Mouse (Mus musculus) CH12.LX (cell line): ENCODE data around the gene Lamtor3. TPM values are rescaled to one million over a fixed set of nuclear protein-coding genes. Genes with fewer than 3 reads are reported as not detected.

Experiments used
- DNase-seq: peaks from one replicate; pipeline ENCODE4 v3.0.0-alpha.2; 2013; ENCODE audit errors: extremely low read depth
- H3K27ac ChIP-seq: 2 replicates; pipeline ENCODE4 v1.5.1; 2012; ENCODE audit warnings: low read depth, mild to moderate bottlenecking, control low read depth, moderate library complexity; ENCODE audit not compliant: insufficient read depth
- H3K27me3 ChIP-seq: replicated peaks from 2 replicates; pipeline ENCODE3; 2012; ENCODE audit warnings: inconsistent platforms
- H3K36me3 ChIP-seq, 2 experiments: replicated peaks in 1 of 2; 2 replicates each; pipeline versions ENCODE3 to v1.6.1; 2012; ENCODE audit warnings: inconsistent platforms in 1 of 2, low read length in 1 of 2, mild to moderate bottlenecking in 1 of 2, mixed read lengths in 1 of 2, moderate library complexity in 1 of 2; ENCODE audit not compliant: control insufficient read depth in 1 of 2, insufficient read depth in 1 of 2
- H3K4me1 ChIP-seq, 2 experiments: 2 replicates each; pipeline ENCODE4 v1.6.1; 2012; ENCODE audit warnings: inconsistent platforms in 1 of 2, moderate library complexity in 1 of 2; ENCODE audit not compliant: insufficient read depth in 2 of 2, control insufficient read depth in 1 of 2
- H3K4me2 ChIP-seq: 2 replicates; pipeline ENCODE4 v1.6.1; 2012; ENCODE audit warnings: low read depth, mild to moderate bottlenecking, control low read depth; ENCODE audit not compliant: poor library complexity, insufficient read depth, severe bottlenecking
- H3K4me3 ChIP-seq, 3 experiments: fragments of 150-350 bp in 1 of 3; sonication (generic) in 1 of 3; replicated peaks in 1 of 3; 2 replicates each; pipeline versions ENCODE3 to v1.5.1; 2011 to 2012; ENCODE audit warnings: low read depth in 2 of 3, low read length in 2 of 3, mild to moderate bottlenecking in 2 of 3, moderate library complexity in 2 of 3, control low read depth in 1 of 3, improper control_type of control experiment in 1 of 3, inconsistent platforms in 1 of 3, mixed read lengths in 1 of 3; ENCODE audit not compliant: poor library complexity in 1 of 3
- H3K79me2 ChIP-seq: replicated peaks from 2 replicates; pipeline ENCODE4 v1.6.1; 2012; ENCODE audit warnings: mild to moderate bottlenecking, moderate library complexity; ENCODE audit not compliant: control insufficient read depth, poor library complexity, insufficient read depth, severe bottlenecking; ENCODE audit errors: extremely low read depth
- H3K9ac ChIP-seq: 2 replicates; pipeline ENCODE4 v1.6.1; 2012; ENCODE audit warnings: low read depth, mild to moderate bottlenecking, control low read depth, moderate library complexity; ENCODE audit not compliant: insufficient read depth
- H3K9me3 ChIP-seq: replicated peaks from 2 replicates; pipeline ENCODE3; 2012; ENCODE audit warnings: low read length, inconsistent platforms, mixed read lengths
- BHLHE40 ChIP-seq: IDR thresholded peaks from 2 replicates; pipeline ENCODE4 v1.6.1; 2011; ENCODE audit warnings: mild to moderate bottlenecking, low read depth, low read length, improper control_type of control experiment
- CHD1 ChIP-seq: IDR thresholded peaks from 2 replicates; pipeline ENCODE4 v1.6.1; 2012; ENCODE audit warnings: low read depth, low read length, improper control_type of control experiment, inconsistent platforms
- CTCF ChIP-seq, 2 experiments: IDR thresholded peaks in 1 of 2; conservative IDR thresholded peaks in 1 of 2; 2 replicates each; pipeline ENCODE4 v1.5.1; 2011 to 2012; ENCODE audit warnings: low read depth in 2 of 2, low read length in 2 of 2, improper control_type of control experiment in 1 of 2, inconsistent platforms in 1 of 2, mild to moderate bottlenecking in 1 of 2, moderate library complexity in 1 of 2
- ELF1 ChIP-seq: IDR thresholded peaks from 2 replicates; pipeline ENCODE4 v1.6.1; 2014; ENCODE audit warnings: low read depth, mild to moderate bottlenecking, inconsistent platforms, low read length, improper control_type of control experiment
- GABPA ChIP-seq: IDR thresholded peaks from 2 replicates; pipeline ENCODE4 v1.6.1; 2012; ENCODE audit warnings: low read depth, low read length, improper control_type of control experiment, inconsistent platforms; ENCODE audit not compliant: insufficient replicate concordance
- JUN ChIP-seq: IDR thresholded peaks from 2 replicates; pipeline ENCODE4 v1.6.1; 2011; ENCODE audit warnings: low read depth, mild to moderate bottlenecking, low read length, improper control_type of control experiment, moderate library complexity; ENCODE audit not compliant: insufficient read depth
- KAT2A ChIP-seq: IDR thresholded peaks from 2 replicates; pipeline ENCODE4 v1.6.1; 2012; ENCODE audit warnings: low read length, improper control_type of control experiment, inconsistent platforms; ENCODE audit not compliant: insufficient replicate concordance
- MEF2A ChIP-seq: IDR thresholded peaks from 2 replicates; pipeline ENCODE4 v1.6.1; 2014; ENCODE audit warnings: low read depth, mild to moderate bottlenecking, inconsistent platforms, low read length, improper control_type of control experiment, borderline replicate concordance
- MXI1 ChIP-seq: IDR thresholded peaks from 2 replicates; pipeline ENCODE4 v1.6.1; 2011; ENCODE audit warnings: mild to moderate bottlenecking, low read depth, low read length, improper control_type of control experiment
- MYC ChIP-seq: IDR thresholded peaks from 2 replicates; pipeline ENCODE4 v1.6.1; 2011; ENCODE audit warnings: low read depth, mild to moderate bottlenecking, improper control_type of control experiment, low read length
- NELFE ChIP-seq: IDR thresholded peaks from 2 replicates; pipeline ENCODE4 v1.6.1; 2011; ENCODE audit warnings: low read depth, low read length, improper control_type of control experiment
- POLR2A ChIP-seq: IDR thresholded peaks from 2 replicates; pipeline ENCODE4 v1.6.1; 2011; ENCODE audit warnings: low read depth, mild to moderate bottlenecking, improper control_type of control experiment, low read length
- POLR2AphosphoS2 ChIP-seq: IDR thresholded peaks from 2 replicates; pipeline ENCODE4 v1.6.1; 2011; ENCODE audit warnings: low read depth, low read length, improper control_type of control experiment
- RAD21 ChIP-seq: IDR thresholded peaks from 2 replicates; pipeline ENCODE4 v1.6.1; 2011; ENCODE audit warnings: low read depth, mild to moderate bottlenecking, low read length, improper control_type of control experiment, moderate library complexity
- RCOR1 ChIP-seq: conservative IDR thresholded peaks from 2 replicates; pipeline ENCODE4 v1.6.1; 2012; ENCODE audit warnings: low read depth, mild to moderate bottlenecking, inconsistent platforms, low read length, improper control_type of control experiment
- SMC3 ChIP-seq: IDR thresholded peaks from 2 replicates; pipeline ENCODE4 v1.6.1; 2011; ENCODE audit warnings: low read depth, low read length, improper control_type of control experiment
- UBTF ChIP-seq: IDR thresholded peaks from 2 replicates; pipeline ENCODE4 v1.6.1; 2012; ENCODE audit warnings: low read depth, mild to moderate bottlenecking, inconsistent platforms, low read length, improper control_type of control experiment, moderate library complexity
- USF2 ChIP-seq: conservative IDR thresholded peaks from 2 replicates; pipeline ENCODE4 v1.6.1; 2011; ENCODE audit warnings: low read depth, low read length, improper control_type of control experiment
- ZC3H11A ChIP-seq: IDR thresholded peaks from 2 replicates; pipeline ENCODE4 v1.6.1; 2012; ENCODE audit warnings: low read depth, mild to moderate bottlenecking, inconsistent platforms, low read length, improper control_type of control experiment
- ZNF384 ChIP-seq: IDR thresholded peaks from 2 replicates; pipeline ENCODE4 v1.6.1; 2012; ENCODE audit warnings: low read depth, low read length, improper control_type of control experiment, inconsistent platforms
- dilution Hi-C: fragments of 300-500 bp; cut with MboI; formaldehyde crosslinking; loops from 2 replicates; pipeline ENCODE4 v1.14.3; 2020; ENCODE audit warnings: low sequenced_read_pairs; ENCODE audit not compliant: extremely low pct_unique_long_range_greater_than_20kb, extremely low pct_ligation_motif_present
- in situ Hi-C: fragments of 300-500 bp; cut with MboI; formaldehyde crosslinking; loops from 3 replicates; pipeline ENCODE4 v1.14.3; 2019; ENCODE audit warnings: low sequenced_read_pairs, low pct_ligation_motif_present, low pct_unique_long_range_greater_than_20kb, mixed read lengths
- polyA plus RNA-seq: library from polyadenylated mRNA; unstranded; fragments of >175 nt; gene quantifications from 2 replicates; pipeline ENCODE4 v1.2.1, GENCODE M21; 2012; ENCODE audit warnings: low read depth; ENCODE audit not compliant: insufficient read length
- total RNA-seq, 2 experiments: library from RNA; depleted of rRNA; stranded (reverse); fragments of 300-350 nt in 1 of 2; fragments of >200 nt in 1 of 2; gene quantifications; 2 replicates each; pipeline ENCODE4 v1.2.3; 2012 to 2014

The Lamtor3 gene
- total and polyA plus RNA-seq, 3 experiments: 146 to 245 (median 147) TPM

DNA sequence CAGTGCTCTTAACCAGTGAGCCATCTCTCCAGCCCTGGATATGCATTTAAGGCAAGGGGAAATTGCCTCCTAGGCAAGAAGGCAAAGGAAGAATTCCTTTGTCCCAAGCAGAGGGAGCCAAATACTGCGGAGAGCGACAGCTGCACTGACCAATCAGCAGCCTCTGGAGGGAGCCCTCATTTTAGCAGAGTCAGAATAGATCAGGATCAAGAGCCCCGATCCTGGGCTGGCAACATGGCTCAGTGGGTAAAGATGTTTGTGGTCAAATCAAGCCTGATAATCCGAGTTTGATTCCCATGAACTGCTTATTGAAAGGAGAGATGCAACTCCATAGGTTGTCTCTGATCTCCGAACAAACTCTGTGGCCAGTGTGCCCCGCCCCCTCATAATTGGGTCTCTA, 20.3 kb downstream of the Lamtor3 start:
- Histone ChIP-seq H3K4me1 (peaks cover 10 to 45% of the 10 kb centered on the region in 2 experiments), H3K27ac (no peak overlapping the region), H3K79me2 (peaks cover 3% of the 10 kb centered on the region; the same call in 1 of the 2 replicates), H3K4me2 (no peak overlapping the region), H3K9me3 (no peaks in the 10 kb centered on the region), H3K9ac (no peak overlapping the region), H3K36me3 (peaks cover 62 to 78% of the 10 kb centered on the region in 2 experiments), H3K4me3 (no peak overlapping the region), H3K27me3 (no peaks in the 10 kb centered on the region)
- no peak for TF ChIP-seq JUN
- peak; percentile 72 for TF ChIP-seq RAD21
- peak; percentile 80 for TF ChIP-seq SMC3
- no peak for TF ChIP-seq CHD1
- peak; percentile 54 for TF ChIP-seq ZC3H11A
- peak in 1 of 2 experiments; percentile 92; a peak in 2 of 4 replicates for TF ChIP-seq CTCF (conservative IDR thresholded peaks at IDR 0.05 in 1 of 2, IDR thresholded peaks at IDR 0.05 in 1 of 2; ENCODE audit: low read depth in 2 of 2, low read length in 2 of 2)
- peak; percentile 53 for DNase-seq
- in situ Hi-C loops (loop anchor here (5.0 kb wide), 1 partner anchor 54 kb away; no protein-coding TSS in a partner anchor), dilution Hi-C loops (no loop called here)

DNA sequence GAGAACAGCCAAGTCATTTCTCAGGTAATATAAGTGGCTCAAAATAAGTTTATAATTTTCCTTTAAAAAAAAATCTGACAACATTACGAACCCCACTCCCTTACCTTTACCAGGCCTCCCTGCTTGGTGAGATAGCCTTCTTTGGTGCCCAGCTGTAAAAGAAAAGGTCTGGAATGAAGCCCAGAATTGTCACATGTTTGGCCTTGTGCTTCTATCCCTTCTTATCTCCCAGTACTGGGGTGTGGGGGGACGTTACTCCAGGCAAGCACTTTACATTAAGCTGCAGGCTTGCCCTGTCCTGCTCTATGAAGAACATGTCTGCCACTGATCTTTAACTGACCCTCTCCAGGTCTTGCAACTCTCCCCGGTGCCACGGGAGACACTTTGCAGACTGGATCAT, 22.5 kb downstream of the Lamtor3 start:
- peak overlapping the region; percentile 2; the same call in 1 of the 2 replicates for H3K27ac ChIP-seq
- H3K36me3 ChIP-seq: peaks cover 58 to 77% of the 10 kb centered on the region in 2 experiments
- peaks cover 9 to 38% of the 10 kb centered on the region in 2 experiments for H3K4me1 ChIP-seq
- TF ChIP-seq POLR2A (no peak), USF2 (no peak), BHLHE40 (no peak), MEF2A (no peak)
- no peak overlapping the region for H3K4me2 ChIP-seq
- no peak overlapping the region for H3K4me3 ChIP-seq
- peaks cover 6% of the 10 kb centered on the region for H3K79me2 ChIP-seq
- dilution Hi-C loops: no loop called here
- no peak overlapping the region for H3K9ac ChIP-seq
- DNase-seq: no peak
- no peaks in the 10 kb centered on the region for H3K27me3 ChIP-seq
- H3K9me3 ChIP-seq: no peaks in the 10 kb centered on the region
- in situ Hi-C loops: no loop called here

DNA sequence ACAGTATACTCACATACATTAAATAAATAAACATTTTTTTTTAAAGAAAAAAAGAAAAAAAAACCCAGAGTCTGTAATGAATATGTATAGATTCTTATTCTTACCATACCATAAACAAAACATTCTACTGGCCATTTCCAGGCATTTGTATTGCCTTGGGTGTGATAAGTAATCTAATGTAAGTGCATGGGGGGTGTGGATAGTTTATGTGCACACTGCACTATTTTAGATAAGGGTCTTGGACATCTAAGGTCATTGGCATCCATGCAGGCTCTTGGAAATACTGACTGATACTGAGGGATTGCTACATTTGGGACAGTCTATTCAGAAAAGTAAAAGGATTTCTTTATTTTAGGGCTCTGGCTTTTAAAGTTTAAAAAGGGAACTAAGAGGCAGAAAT, 23.2 kb downstream of the Lamtor3 start:
- Histone ChIP-seq H3K27me3 (no peaks in the 10 kb centered on the region), H3K9me3 (no peaks in the 10 kb centered on the region), H3K4me1 (peaks cover 7 to 40% of the 10 kb centered on the region in 2 experiments), H3K4me3 (no peak overlapping the region), H3K4me2 (no peak overlapping the region), H3K79me2 (peaks cover 6% of the 10 kb centered on the region), H3K27ac (no peak overlapping the region), H3K9ac (no peak overlapping the region), H3K36me3 (peaks cover 57 to 77% of the 10 kb centered on the region in 2 experiments)
- DNase-seq: no peak
- in situ Hi-C loops (no loop called here), dilution Hi-C loops (no loop called here)
- TF ChIP-seq NELFE (no peak), KAT2A (no peak), UBTF (no peak), SMC3 (no peak), RCOR1 (no peak), POLR2AphosphoS2 (no peak), JUN (no peak), ELF1 (no peak), USF2 (no peak), MXI1 (no peak), ZC3H11A (no peak), CHD1 (no peak), GABPA (no peak), ZNF384 (no peak), MYC (no peak)
